Mouse (Mus musculus) urinary bladder, postnatal 14 days (tissue): Measurements from ENCODE around the gene H2al1i.
"Not testable (repeated sequence)": the region's sequence is repeated elsewhere in the genome, so short reads cannot be mapped to it uniquely, and the experiment has no call there.

ENCODE experiments used
- DNase-seq: peaks from one replicate; pipeline ENCODE4 v3.0.0; 2021; ENCODE audit warnings: low spot score

Gene H2al1i

GRCm38 (mm10) chrX:11324359-11324758 lies at the start of gene H2al1i:
TSS of gene H2al1i (plus strand) at chrX:11324659.
- DNase-seq = not testable (repeated sequence)

DNA sequence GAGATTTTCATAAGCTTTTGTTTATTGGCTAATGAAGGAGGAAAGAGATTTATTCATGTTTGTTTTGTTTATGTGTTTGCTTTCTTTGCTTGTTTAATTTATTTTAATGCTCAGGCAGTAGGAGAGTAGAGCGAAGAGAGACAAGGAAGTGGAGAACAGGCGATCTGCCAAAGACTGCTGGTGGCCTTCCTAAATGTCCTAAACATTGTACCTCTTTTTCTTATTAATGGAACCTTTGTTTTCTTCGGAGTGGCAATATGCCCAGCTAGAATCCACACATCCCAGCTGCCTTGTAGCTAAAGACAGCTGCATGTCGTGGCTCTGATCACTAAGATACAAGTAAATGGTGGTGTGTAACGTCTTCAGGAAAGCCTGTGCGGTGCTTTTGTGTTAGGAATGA lies 47.4 kb upstream of the H2al1i start:
- DNase-seq = no peak

- no peak for DNase-seq
These were observed 43.7 kb upstream of the H2al1i start for GRCm38 (mm10) chrX:11280741-11281140.

DNA sequence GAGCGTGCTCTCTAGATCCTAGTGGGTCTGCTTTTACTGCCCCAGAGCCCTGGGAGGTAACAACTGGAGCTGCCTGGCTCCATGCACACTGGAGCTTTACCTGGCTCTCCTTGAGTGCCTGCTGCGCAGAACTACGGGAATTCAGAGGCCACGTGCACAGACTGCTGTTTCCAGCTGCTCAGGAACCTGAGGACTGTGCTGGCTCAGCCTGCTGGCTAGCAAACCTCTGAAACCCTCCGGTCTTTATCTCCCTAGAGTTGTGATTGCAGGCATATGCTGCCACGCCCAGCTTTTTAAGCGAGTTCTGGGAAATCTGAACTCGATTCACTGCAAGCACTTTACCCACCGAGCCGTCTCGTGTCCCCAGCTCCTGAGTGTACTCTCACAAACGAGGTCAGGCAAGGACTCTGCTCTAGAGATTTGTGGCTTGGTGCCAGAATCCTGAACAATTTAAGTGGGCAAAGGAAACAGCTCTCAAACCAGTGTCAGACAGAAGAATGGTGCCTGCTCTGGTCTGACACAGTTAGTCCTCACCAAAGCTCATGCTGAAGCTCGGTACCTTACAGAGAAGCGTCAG lies 36.1 kb upstream of the H2al1i start:
- no peak for DNase-seq

GRCm38 (mm10) chrX:11289244-11289643 lies 35.2 kb upstream of the H2al1i start:
- no peak for DNase-seq

DNA sequence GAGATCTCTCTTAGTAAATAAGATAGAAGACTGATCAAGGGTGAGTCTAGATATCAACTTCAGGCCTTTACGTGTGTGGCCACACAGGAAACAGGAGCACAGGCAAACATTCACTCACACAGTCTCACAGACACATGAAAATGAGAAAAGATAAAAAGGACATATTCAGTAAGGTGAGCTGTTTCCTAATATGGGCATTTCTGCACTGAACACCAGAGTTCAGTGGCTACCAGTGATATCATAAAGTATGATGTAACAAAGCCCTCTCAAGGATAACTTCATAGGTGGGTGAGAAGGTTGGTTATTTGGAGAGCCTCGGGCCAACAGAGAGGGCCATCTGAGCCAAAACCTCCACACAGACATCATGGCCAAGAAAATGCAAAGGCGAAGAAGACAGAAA lies 25.5 kb upstream of the H2al1i start, which contains the start of gene H2al1a:
TSS of gene H2al1a (plus strand) at position 301 of the 400 bp plus-strand sequence.
- not testable (repeated sequence) for DNase-seq

DNA sequence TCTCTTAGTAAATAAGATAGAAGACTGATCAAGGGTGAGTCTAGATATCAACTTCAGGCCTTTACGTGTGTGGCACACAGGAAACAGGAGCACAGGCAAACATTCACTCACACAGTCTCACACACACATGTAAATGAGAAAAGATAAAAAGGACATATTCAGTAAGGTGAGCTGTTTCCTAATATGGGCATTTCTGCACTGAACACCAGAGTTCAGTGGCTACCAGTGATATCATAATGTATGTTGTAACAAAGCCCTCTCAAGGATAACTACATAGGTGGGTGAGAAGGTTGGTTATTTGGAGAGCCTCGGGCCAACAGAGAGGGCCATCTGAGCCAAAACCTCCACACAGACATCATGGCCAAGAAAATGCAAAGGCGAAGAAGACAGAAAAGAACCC lies 22.3 kb upstream of the H2al1i start, which contains the start of gene H2al1b:
TSS of gene H2al1b (plus strand) at position 301 of the 400 bp plus-strand sequence.
- not testable (repeated sequence) for DNase-seq

DNA sequence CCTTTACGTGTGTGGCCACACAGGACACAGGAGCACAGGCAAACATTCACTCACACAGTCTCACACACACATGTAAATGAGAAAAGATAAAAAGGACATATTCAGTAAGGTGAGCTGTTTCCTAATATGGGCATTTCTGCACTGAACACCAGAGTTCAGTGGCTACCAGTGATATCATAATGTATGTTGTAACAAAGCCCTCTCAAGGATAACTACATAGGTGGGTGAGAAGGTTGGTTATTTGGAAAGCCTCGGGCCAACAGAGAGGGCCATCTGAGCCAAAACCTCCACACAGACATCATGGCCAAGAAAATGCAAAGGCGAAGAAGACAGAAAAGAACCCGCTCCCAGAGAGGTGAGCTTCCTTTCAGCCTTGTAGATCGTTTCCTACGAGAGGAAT lies 19.1 kb upstream of the H2al1i start, which contains the start of gene H2al1c:
TSS of gene H2al1c (plus strand) at position 301 of the 400 bp plus-strand sequence.
- DNase-seq = not testable (repeated sequence)

DNA sequence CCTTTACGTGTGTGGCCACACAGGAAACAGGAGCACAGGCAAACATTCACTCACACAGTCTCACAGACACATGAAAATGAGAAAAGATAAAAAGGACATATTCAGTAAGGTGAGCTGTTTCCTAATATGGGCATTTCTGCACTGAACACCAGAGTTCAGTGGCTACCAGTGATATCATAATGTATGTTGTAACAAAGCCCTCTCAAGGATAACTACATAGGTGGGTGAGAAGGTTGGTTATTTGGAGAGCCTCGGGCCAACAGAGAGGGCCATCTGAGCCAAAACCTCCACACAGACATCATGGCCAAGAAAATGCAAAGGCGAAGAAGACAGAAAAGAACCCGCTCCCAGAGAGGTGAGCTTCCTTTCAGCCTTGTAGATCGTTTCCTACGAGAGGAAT lies 15.9 kb upstream of the H2al1i start, which contains the start of gene H2al1d:
TSS of gene H2al1d (plus strand) at position 301 of the 400 bp plus-strand sequence.
- not testable (repeated sequence) for DNase-seq

DNA sequence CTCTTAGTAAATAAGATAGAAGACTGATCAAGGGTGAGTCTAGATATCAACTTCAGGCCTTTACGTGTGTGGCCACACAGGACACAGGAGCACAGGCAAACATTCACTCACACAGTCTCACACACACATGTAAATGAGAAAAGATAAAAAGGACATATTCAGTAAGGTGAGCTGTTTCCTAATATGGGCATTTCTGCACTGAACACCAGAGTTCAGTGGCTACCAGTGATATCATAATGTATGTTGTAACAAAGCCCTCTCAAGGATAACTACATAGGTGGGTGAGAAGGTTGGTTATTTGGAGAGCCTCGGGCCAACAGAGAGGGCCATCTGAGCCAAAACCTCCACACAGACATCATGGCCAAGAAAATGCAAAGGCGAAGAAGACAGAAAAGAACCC lies 12.8 kb upstream of the H2al1i start, which contains the start of gene H2al1e:
TSS of gene H2al1e (plus strand) at position 301 of the 400 bp plus-strand sequence.
- DNase-seq = not testable (repeated sequence)

DNA sequence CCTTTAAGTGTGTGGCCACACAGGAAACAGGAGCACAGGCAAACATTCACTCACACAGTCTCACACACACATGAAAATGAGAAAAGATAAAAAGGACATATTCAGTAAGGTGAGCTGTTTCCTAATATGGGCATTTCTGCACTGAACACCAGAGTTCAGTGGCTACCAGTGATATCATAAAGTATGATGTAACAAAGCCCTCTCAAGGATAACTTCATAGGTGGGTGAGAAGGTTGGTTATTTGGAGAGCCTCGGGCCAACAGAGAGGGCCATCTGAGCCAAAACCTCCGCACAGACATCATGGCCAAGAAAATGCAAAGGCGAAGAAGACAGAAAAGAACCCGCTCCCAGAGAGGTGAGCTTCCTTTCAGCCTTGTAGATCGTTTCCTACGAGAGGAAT lies 9.6 kb upstream of the H2al1i start, which contains the start of gene H2al1f:
TSS of gene H2al1f (plus strand) at position 301 of the 400 bp plus-strand sequence.
- not testable (repeated sequence) for DNase-seq

- DNase-seq = not testable (repeated sequence)
These were observed 6.5 kb upstream of the H2al1i start, which contains the start of gene H2al1g for GRCm38 (mm10) chrX:11317956-11318355. TSS of gene H2al1g (plus strand) at chrX:11318256.

GRCm38 (mm10) chrX:11321192-11321591 lies 3.3 kb upstream of the H2al1i start, which contains the start of gene H2al1h:
TSS of gene H2al1h (plus strand) at chrX:11321492.
- not testable (repeated sequence) for DNase-seq

DNA sequence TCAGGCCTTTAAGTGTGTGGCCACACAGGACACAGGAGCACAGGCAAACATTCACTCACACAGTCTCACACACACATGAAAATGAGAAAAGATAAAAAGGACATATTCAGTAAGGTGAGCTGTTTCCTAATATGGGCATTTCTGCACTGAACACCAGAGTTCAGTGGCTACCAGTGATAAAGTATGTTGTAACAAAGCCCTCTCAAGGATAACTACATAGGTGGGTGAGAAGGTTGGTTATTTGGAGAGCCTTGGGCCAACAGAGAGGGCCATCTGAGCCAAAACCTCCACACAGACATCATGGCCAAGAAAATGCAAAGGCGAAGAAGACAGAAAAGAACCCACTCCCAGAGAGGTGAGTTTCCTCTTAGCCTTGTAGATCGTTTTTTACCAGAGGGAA lies 3.1 kb downstream of the H2al1i start, which contains the start of gene H2al1j:
TSS of gene H2al1j (plus strand) at position 301 of the 400 bp plus-strand sequence.
- DNase-seq = not testable (repeated sequence)

- no peak for DNase-seq
These were observed 21.3 kb downstream of the H2al1i start for GRCm38 (mm10) chrX:11345762-11346161.

- no peak for DNase-seq
These were observed 22.3 kb downstream of the H2al1i start for GRCm38 (mm10) chrX:11346756-11347155.

- no peak for DNase-seq
These were observed 36.4 kb downstream of the H2al1i start for GRCm38 (mm10) chrX:11360823-11361222.

GRCm38 (mm10) chrX:11361261-11361660 lies 36.8 kb downstream of the H2al1i start:
- no peak for DNase-seq

DNA sequence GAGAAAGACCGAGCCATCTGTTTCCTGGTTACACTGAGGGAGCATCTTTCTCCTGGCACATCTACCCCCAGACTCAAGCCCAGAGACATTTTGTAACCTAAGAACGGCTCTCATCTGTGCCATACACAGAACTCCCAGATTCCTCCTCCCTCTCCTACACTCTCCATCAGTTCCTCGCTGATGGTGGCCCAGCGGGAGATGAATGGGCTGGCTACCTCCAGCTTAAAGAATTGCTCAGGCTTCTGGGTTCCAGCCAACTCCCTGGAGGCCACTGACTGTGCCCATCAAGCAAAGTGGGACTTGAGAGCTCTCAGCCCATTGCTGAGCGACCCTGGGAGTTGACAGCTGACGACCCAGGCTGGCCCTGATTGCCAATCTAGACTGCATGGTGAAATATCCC lies 39.4 kb downstream of the H2al1i start:
- no peak for DNase-seq

GRCm38 (mm10) chrX:11365151-11365550 lies 40.7 kb downstream of the H2al1i start:
- no peak for DNase-seq
